Mouse (Mus musculus) stomach, postnatal 0 days (tissue): ENCODE data around the gene Ccl28.
"Not testable (repeated sequence)": the region's sequence is repeated elsewhere in the genome, so short reads cannot be mapped to it uniquely, and the experiment has no call there.

Source experiments
- CTCF ChIP-seq: IDR thresholded peaks from 2 replicates; pipeline ENCODE4 v1.5.1; 2016; ENCODE audit warnings: antibody characterized with exemption, low read depth, mild to moderate bottlenecking, moderate library complexity
- EP300 ChIP-seq: optimal IDR thresholded peaks from 2 replicates; pipeline ENCODE3; 2016; ENCODE audit warnings: antibody characterized with exemption

DNA sequence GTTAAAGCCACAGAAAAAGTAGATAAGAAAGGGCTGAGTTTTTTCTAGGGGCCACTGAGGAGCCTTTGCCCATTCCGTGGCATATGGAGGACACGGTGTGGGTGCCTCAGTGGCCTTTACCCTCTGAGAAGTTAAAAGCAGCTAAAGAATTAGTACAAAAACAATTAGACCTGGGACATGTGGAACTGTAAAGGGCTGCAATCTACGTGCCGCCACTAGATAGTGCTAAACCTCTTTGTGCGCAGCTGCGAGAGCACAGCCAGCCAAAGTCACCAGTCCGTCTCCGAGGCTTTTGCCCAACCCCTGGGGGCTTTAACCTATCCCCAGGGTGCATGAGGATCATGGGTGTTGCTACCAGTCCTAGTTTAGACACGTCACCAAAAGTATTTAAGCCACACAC lies 37.8 kb downstream of the Ccl28 start:
- TF ChIP-seq CTCF: peak; percentile 42
- not testable (repeated sequence) for TF ChIP-seq EP300
